Mouse (Mus musculus) megakaryocyte, embryonic 14.5 days (primary cell): ENCODE measurements at regions not wholly inside any gene's neighbourhood (a gene's known extent, or its start where the extent isn't known, plus 50 kb on each side); places are given as distances from the start of the nearest gene placed in this dataset.

Source experiments
- FLI1 ChIP-seq: IDR thresholded peaks from 2 replicates; pipeline ENCODE4 v1.6.1; 2012; ENCODE audit warnings: low read length, inconsistent platforms, mixed read lengths
- GATA1 ChIP-seq: IDR thresholded peaks from 3 replicates; pipeline ENCODE4 v1.6.1; 2012; ENCODE audit warnings: mixed read lengths, low read length, inconsistent platforms, borderline replicate concordance

DNA sequence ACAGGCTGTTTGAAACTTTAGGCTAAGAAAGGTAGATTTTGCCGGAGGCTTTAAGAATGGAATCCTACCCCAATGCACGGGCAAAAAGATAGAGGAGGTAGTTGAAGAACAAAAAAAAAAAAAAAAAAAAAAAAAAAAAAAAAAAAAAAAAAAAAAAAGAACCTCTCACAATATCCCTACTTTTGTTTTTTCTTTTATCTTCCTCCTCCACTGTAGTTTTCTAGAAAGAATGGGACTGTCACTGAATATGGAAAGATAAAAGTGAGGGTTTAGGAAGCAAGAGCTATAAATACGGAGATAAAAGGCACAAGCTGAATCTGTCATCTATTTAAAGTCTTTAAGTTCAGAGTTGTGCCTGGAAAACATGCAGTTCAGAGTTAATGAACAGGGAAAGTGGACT, 227.8 kb downstream of the AI593442 start:
- TF ChIP-seq GATA1 (no peak), FLI1 (no peak)
